Mouse (Mus musculus): Measurements from ENCODE around the gene Olfr1293-ps. TPM values are rescaled to one million over a fixed set of nuclear protein-coding genes. Genes with fewer than 3 reads are reported as not detected.

Olfr1293-ps gene
- total RNA-seq (2015) (not detected in 2 replicates), total RNA-seq (2017) (not detected in 2 replicates)

- ATAC-seq (replicated peaks; ENCODE audit: poor library complexity) = no peak
Observed at GRCm38 (mm10) chr2:111524903-111525302, at the start of gene Olfr1293-ps. TSS of gene Olfr1293-ps (plus strand) at chr2:111525203.

GRCm38 (mm10) chr2:111480519-111480918 is 44.5 kb upstream of the Olfr1293-ps start, which contains the start of gene Olfr1289:
TSS of gene Olfr1289 (plus strand) at chr2:111480819.
- no peak for ATAC-seq (replicated peaks; ENCODE audit: poor library complexity)

GRCm38 (mm10) chr2:111493729-111494128 is 31.3 kb upstream of the Olfr1293-ps start, which contains the start of gene Olfr1290:
TSS of gene Olfr1290 (minus strand) at chr2:111493829.
- no peak for ATAC-seq (replicated peaks; ENCODE audit: poor library complexity)

GRCm38 (mm10) chr2:111496880-111497279 is 28.1 kb upstream of the Olfr1293-ps start, which contains the start of gene Olfr1291-ps1:
TSS of gene Olfr1291-ps1 (plus strand) at chr2:111497180.
- no peak for ATAC-seq (replicated peaks; ENCODE audit: poor library complexity)

GRCm38 (mm10) chr2:111517451-111517850 is 7.6 kb upstream of the Olfr1293-ps start:
- no peak for ATAC-seq (replicated peaks; ENCODE audit: poor library complexity)

GRCm38 (mm10) chr2:111540191-111540590 is 15.2 kb downstream of the Olfr1293-ps start, which contains the start of gene Olfr1294:
TSS of gene Olfr1294 (minus strand) at chr2:111540291.
- no peak for ATAC-seq (replicated peaks; ENCODE audit: poor library complexity)

- ATAC-seq (replicated peaks; ENCODE audit: poor library complexity) = no peak
Observed at GRCm38 (mm10) chr2:111569581-111569980, 44.6 kb downstream of the Olfr1293-ps start, which contains the start of gene Olfr1295. TSS of gene Olfr1295 (minus strand) at chr2:111569681.

Other genes starting within 250 kb of the Olfr1293-ps start
- not detected in 2 replicates for gene Olfr1278, start 235.1 kb upstream of the Olfr1293-ps start, total RNA-seq (2015)
- not detected in 2 replicates for gene Olfr1278, start 235.1 kb upstream of the Olfr1293-ps start, total RNA-seq (2017)
- not detected in 2 replicates for gene Olfr1279, start 224.6 kb upstream of the Olfr1293-ps start, total RNA-seq (2015)
- gene Olfr1279, start 224.6 kb upstream of the Olfr1293-ps start, total RNA-seq (2017) = not detected in 2 replicates
- not detected in 2 replicates for gene Olfr1280, start 211.2 kb upstream of the Olfr1293-ps start, total RNA-seq (2015)
- not detected in 2 replicates for gene Olfr1280, start 211.2 kb upstream of the Olfr1293-ps start, total RNA-seq (2017)
- gene Olfr1281, start 198.7 kb upstream of the Olfr1293-ps start, total RNA-seq (2015) = not detected in 2 replicates
- not detected in 2 replicates for gene Olfr1281, start 198.7 kb upstream of the Olfr1293-ps start, total RNA-seq (2017)
- not detected in 2 replicates for gene Olfr1282, start 189.1 kb upstream of the Olfr1293-ps start, total RNA-seq (2015)
- gene Olfr1282, start 189.1 kb upstream of the Olfr1293-ps start, total RNA-seq (2017) = not detected in 2 replicates
- not detected in 2 replicates for gene Olfr1283, start 158.4 kb upstream of the Olfr1293-ps start, total RNA-seq (2015)
- not detected in 2 replicates for gene Olfr1283, start 158.4 kb upstream of the Olfr1293-ps start, total RNA-seq (2017)
- gene Olfr1284, start 149.7 kb upstream of the Olfr1293-ps start, total RNA-seq (2015) = not detected in 2 replicates
- gene Olfr1284, start 149.7 kb upstream of the Olfr1293-ps start, total RNA-seq (2017) = not detected in 2 replicates
- not detected in 2 replicates for gene Olfr1286, start 102.1 kb upstream of the Olfr1293-ps start, total RNA-seq (2015)
- not detected in 2 replicates for gene Olfr1286, start 102.1 kb upstream of the Olfr1293-ps start, total RNA-seq (2017)
- not detected in 2 replicates for gene Olfr1287, start 76.1 kb upstream of the Olfr1293-ps start, total RNA-seq (2015)
- not detected in 2 replicates for gene Olfr1287, start 76.1 kb upstream of the Olfr1293-ps start, total RNA-seq (2017)
- not detected in 2 replicates for gene Olfr1288, start 51.1 kb upstream of the Olfr1293-ps start, total RNA-seq (2015)
- gene Olfr1288, start 51.1 kb upstream of the Olfr1293-ps start, total RNA-seq (2017) = not detected in 2 replicates
- gene Olfr1289, start 44.4 kb upstream of the Olfr1293-ps start, total RNA-seq (2015) = not detected in 2 replicates
- not detected in 2 replicates for gene Olfr1289, start 44.4 kb upstream of the Olfr1293-ps start, total RNA-seq (2017)
- not detected in 2 replicates for gene Olfr1290, start 31.4 kb upstream of the Olfr1293-ps start, total RNA-seq (2015)
- not detected in 2 replicates for gene Olfr1290, start 31.4 kb upstream of the Olfr1293-ps start, total RNA-seq (2017)
- not detected in 2 replicates for gene Olfr1291-ps1, start 28.0 kb upstream of the Olfr1293-ps start, total RNA-seq (2015)
- not detected in 2 replicates for gene Olfr1291-ps1, start 28.0 kb upstream of the Olfr1293-ps start, total RNA-seq (2017)
- not detected in 2 replicates for gene Olfr1294, start 15.1 kb downstream of the Olfr1293-ps start, total RNA-seq (2015)
- not detected in 2 replicates for gene Olfr1294, start 15.1 kb downstream of the Olfr1293-ps start, total RNA-seq (2017)
- gene Olfr1295, start 44.5 kb downstream of the Olfr1293-ps start, total RNA-seq (2015) = not detected in 2 replicates
- not detected in 2 replicates for gene Olfr1295, start 44.5 kb downstream of the Olfr1293-ps start, total RNA-seq (2017)
- not detected in 2 replicates for gene Olfr1297, start 101.3 kb downstream of the Olfr1293-ps start, total RNA-seq (2015)
- gene Olfr1297, start 101.3 kb downstream of the Olfr1293-ps start, total RNA-seq (2017) = not detected in 2 replicates
- not detected in 2 replicates for gene Olfr1298, start 124.0 kb downstream of the Olfr1293-ps start, total RNA-seq (2015)
- not detected in 2 replicates for gene Olfr1298, start 124.0 kb downstream of the Olfr1293-ps start, total RNA-seq (2017)
- gene Olfr1299, start 136.2 kb downstream of the Olfr1293-ps start, total RNA-seq (2015) = not detected in 2 replicates
- not detected in 2 replicates for gene Olfr1299, start 136.2 kb downstream of the Olfr1293-ps start, total RNA-seq (2017)
- not detected in 2 replicates for gene Olfr1301, start 225.8 kb downstream of the Olfr1293-ps start, total RNA-seq (2015)
- gene Olfr1301, start 225.8 kb downstream of the Olfr1293-ps start, total RNA-seq (2017) = not detected in 2 replicates

All from megakaryocyte progenitor cell, adult 5-6 weeks (primary cell).